Mouse (Mus musculus): ENCODE results near the gene Fn3k.

Fn3k gene

GRCm38 (mm10) chr11:121451753-121452635, 17.3 kb downstream of the Fn3k start, which contains the start of gene Tbcd:
Gene Tbcd, plus strand, starts transcription at chr11:121451949.
- peak; percentile 96 for DNase-seq (ENCODE audit: extremely low spot score)

- no peak for DNase-seq (ENCODE audit: extremely low spot score)
Observed at GRCm38 (mm10) chr11:121457874-121458273, 23.2 kb downstream of the Fn3k start.

GRCm38 (mm10) chr11:121467408-121467807, 32.7 kb downstream of the Fn3k start:
- no peak for DNase-seq (ENCODE audit: extremely low spot score)

GRCm38 (mm10) chr11:121474831-121475230, 40.1 kb downstream of the Fn3k start:
- DNase-seq (ENCODE audit: extremely low spot score) = no peak

- peak; percentile 63 for DNase-seq (ENCODE audit: extremely low spot score)
Observed at GRCm38 (mm10) chr11:121475699-121476415, 41.1 kb downstream of the Fn3k start.

- DNase-seq (ENCODE audit: extremely low spot score) = no peak
Observed at GRCm38 (mm10) chr11:121479476-121480203, 44.9 kb downstream of the Fn3k start.

GRCm38 (mm10) chr11:121481129-121481528, 46.4 kb downstream of the Fn3k start:
- DNase-seq (ENCODE audit: extremely low spot score) = no peak

- DNase-seq (ENCODE audit: extremely low spot score) = no peak
Observed at GRCm38 (mm10) chr11:121485882-121486281, 51.2 kb downstream of the Fn3k start.

GRCm38 (mm10) chr11:121490651-121491050, 55.9 kb downstream of the Fn3k start:
- no peak for DNase-seq (ENCODE audit: extremely low spot score)

Data from embryo, embryonic 9.5 days (tissue).